Mouse (Mus musculus) bone marrow, adult 2 months (tissue): Measurements from ENCODE around the gene Gas7.

Experiments used
- CTCF ChIP-seq: fragments of 200-500 bp; IDR thresholded peaks from 2 replicates; pipeline ENCODE4 v1.5.1; 2011; ENCODE audit warnings: low read length, control low read depth; ENCODE audit not compliant: control insufficient read depth, insufficient read depth
- POLR2A ChIP-seq: fragments of 200-500 bp; IDR thresholded peaks from 2 replicates; pipeline ENCODE4 v1.6.1; 2011; ENCODE audit warnings: low read depth, mild to moderate bottlenecking, control low read depth, low read length, borderline replicate concordance; ENCODE audit not compliant: control insufficient read depth

DNA sequence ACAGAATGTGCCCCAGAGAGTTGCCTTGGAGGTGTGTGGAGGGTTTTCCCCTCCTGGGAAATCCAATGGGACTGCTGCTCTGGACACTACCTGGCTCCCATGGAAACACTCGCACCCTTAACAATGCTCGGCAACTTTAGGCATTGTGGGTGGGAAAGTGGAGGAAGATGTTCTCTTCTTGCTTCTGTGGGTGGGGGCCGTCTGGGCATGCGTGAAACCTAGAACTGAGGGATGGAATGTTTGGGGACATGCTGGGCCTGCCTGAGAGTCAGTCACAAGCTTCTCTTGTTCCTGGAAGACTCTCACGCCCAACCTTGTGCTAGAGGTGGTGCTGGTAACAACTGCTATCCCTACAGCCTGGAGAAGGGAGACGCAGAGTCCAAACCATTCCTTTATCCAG lies 209.7 kb downstream of the Gas7 start:
- TF ChIP-seq POLR2A (no peak), CTCF (no peak)
